Mouse (Mus musculus): ENCODE measurements around the gene Sesn2. TPM values are rescaled to one million over a fixed set of nuclear protein-coding genes. Genes with fewer than 3 reads are reported as not detected.

The Sesn2 gene
- polyA plus RNA-seq (2017; shearing (Covaris generic)): 9.8 TPM

DNA sequence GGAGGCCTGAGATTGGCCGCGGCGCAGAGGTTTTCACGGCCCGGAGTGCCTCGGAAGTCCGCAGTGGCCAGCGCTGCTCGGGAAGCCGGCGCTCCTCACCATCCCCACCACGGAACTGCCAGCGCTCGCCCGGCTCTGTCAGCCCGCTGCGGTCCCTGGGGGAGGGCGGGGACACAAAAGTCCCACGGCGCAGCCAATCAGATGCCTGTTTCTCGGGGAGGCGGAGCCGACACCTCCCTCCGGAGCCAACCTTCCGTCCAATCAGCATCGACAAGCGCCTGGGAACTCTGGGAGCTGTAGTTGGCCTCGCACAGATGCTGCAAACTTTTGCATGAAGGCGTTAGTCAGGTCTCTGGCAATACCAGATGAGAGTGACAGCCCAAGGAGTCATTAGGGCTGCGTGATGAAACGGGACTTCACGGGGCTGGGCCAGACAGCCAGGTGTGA is at the start of gene Sesn2:
TSS of gene Sesn2 (minus strand) at position 150 of the 447 bp plus-strand sequence.

DNA sequence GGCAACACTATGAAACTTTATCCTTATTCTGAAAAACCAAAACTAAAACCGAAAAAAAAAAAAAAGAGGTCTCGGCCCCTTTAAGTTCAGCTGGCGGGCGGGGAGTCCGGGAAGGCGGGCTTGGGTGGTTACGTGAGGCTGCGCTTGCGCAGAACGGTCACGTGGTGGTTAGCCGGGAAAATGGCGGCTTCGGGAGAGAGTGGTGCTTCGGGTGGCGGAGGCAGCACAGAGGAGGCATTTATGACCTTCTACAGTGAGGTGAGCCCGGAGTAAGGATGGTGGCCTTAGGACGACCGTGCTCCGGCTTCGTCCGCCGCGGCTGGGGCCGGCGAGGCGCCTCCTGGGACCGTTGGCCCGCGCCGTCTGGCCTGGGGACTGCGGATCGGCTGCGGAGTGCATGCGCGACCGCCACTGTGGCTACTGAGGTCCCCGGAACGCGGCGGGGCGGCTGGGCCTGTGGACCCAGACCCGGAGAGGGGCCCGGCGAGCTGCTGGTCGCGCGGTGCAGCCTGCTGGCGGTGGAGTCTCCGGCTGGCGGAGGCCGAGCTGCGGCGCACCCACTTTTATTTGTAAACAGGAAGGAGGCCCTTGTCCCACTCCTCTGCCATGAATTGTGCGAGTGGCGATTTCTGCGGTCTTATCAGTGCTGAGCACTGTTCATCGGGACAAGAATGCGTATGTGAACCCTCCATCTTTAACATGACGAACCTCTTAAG is 25.3 kb upstream of the Sesn2 start, which contains the start of gene Dnajc8:
TSS of gene Dnajc8 (plus strand) at position 145 of the 716 bp plus-strand sequence.

DNA sequence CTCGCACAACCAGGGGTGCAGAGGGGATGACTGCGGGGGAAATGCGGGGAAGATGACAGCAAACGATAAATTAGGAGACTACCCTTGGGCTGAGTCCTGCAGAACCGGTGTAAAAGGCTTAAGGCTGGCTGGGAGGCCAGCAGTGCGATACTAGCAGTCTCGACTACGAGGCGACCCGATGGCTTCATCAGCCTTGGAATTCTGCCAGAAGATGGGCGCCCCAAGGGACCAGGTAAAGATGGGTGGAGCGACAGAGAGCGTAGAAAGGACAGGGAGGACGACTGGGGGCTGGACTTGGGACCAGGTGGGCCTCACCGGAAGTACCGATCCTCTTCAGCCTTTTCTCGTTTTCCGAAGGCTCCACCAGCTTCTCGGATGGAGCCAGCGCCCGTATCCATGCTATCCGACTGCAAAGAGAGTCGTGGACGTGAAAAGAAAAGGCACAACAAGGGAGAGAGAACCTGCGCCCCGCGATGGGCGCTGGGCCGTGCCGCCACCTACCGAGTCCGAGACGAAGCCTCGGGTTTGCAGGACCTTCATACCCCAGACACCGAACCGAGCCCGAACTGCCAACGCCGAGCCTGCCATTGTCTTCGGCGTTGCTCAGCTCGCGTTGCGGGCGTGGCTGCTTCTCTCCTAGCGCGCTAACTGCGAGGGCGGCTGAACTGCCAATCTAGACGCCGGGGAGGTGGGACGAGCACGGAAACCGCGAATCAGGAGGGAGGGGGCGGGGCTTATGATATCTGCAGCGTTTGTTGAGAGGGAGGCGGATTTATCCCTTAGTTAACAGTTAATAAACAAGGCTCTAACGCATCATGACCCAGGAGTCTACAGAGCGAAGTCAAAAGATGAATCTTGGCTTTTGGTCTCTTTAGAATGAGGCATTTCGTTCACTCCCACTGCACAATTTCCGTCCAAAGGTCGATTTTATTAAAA is 22.9 kb upstream of the Sesn2 start, which contains the start of gene Atpif1:
TSS of gene Atpif1 (minus strand) at position 679 of the 936 bp plus-strand sequence.

DNA sequence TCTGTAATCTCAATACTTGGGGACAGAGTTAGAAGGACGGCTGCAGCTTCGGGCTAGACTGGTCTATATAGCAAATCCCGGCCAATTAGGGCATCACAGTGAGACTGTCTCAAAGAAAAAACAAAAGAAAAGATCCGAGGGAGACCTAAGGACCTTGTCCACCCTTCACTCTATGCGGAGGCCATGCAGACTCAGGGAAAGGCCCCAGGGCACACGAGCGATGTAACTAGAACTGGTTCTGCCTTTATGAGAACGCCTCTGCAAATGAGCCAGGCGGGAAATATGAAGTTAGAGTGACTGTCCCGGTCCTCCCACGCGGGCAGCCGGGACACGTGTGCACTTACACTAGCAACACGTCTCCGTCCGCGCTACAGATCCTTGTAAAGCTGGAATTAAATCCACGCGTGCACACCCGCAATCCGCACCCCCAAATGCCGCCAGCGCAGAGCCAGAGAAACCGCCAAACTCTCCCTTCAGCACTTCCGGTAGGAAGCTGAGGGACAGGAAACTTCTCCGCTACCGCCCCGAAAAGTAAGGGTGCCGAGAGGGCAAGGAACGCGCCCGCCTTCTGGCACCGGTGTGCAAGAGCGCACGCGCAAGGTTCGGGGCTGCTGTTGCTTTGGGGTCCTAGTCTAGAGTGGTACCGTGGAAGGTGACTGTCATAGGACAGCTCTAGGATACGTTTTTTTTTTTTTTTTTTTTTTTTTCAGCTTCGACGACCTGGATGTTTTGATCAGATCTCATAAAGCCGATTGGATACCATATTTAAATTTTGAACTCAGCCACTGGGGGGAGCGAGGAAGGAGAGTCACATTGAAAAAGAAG is 46.7 kb downstream of the Sesn2 start, which contains the start of gene Med18:
TSS of gene Med18 (minus strand) at position 492 of the 825 bp plus-strand sequence.

Other genes starting within 250 kb of the Sesn2 start
- gene Gmeb1, start 248.9 kb downstream of the Sesn2 start, polyA plus RNA-seq (2017; shearing (Covaris generic)): 6.7 TPM
- 89.7 TPM for gene Taf12, start 236.1 kb downstream of the Sesn2 start, polyA plus RNA-seq (2017; shearing (Covaris generic))
- gene Rab42, start 207.1 kb downstream of the Sesn2 start, polyA plus RNA-seq (2017; shearing (Covaris generic)): 0.74 TPM
- gene Trnau1ap, start 181.0 kb downstream of the Sesn2 start, polyA plus RNA-seq (2017; shearing (Covaris generic)): 35.4 TPM
- gene Rcc1, start 156.9 kb downstream of the Sesn2 start, polyA plus RNA-seq (2017; shearing (Covaris generic)): 32.7 TPM
- gene Phactr4, start 88.0 kb downstream of the Sesn2 start, polyA plus RNA-seq (2017; shearing (Covaris generic)): 4.5 TPM
- 30.4 TPM for gene Med18, start 46.6 kb downstream of the Sesn2 start, polyA plus RNA-seq (2017; shearing (Covaris generic))
- 231 TPM for gene Atpif1, start 23.2 kb upstream of the Sesn2 start, polyA plus RNA-seq (2017; shearing (Covaris generic))
- gene Dnajc8, start 25.0 kb upstream of the Sesn2 start, polyA plus RNA-seq (2017; shearing (Covaris generic)): 253 TPM
- gene Ptafr, start 53.6 kb upstream of the Sesn2 start, polyA plus RNA-seq (2017; shearing (Covaris generic)): 0.58 TPM
- 40.7 TPM for gene Eya3, start 128.5 kb upstream of the Sesn2 start, polyA plus RNA-seq (2017; shearing (Covaris generic))
- gene Xkr8, start 222.0 kb upstream of the Sesn2 start, polyA plus RNA-seq (2017; shearing (Covaris generic)): 9.6 TPM
- 1.5 TPM for gene Smpdl3b, start 246.8 kb upstream of the Sesn2 start, polyA plus RNA-seq (2017; shearing (Covaris generic))